Mouse (Mus musculus): Measurements from ENCODE around the gene 4930523C07Rik. TPM values are rescaled to one million over a fixed set of nuclear protein-coding genes. Genes with fewer than 3 reads are reported as not detected.
A peak's percentile ranks its signal among the peaks of the same experiment; 100 is the strongest.

4930523C07Rik gene
- polyA plus RNA-seq, 1 experiment from 2014 or later: 11.8 TPM

DNA sequence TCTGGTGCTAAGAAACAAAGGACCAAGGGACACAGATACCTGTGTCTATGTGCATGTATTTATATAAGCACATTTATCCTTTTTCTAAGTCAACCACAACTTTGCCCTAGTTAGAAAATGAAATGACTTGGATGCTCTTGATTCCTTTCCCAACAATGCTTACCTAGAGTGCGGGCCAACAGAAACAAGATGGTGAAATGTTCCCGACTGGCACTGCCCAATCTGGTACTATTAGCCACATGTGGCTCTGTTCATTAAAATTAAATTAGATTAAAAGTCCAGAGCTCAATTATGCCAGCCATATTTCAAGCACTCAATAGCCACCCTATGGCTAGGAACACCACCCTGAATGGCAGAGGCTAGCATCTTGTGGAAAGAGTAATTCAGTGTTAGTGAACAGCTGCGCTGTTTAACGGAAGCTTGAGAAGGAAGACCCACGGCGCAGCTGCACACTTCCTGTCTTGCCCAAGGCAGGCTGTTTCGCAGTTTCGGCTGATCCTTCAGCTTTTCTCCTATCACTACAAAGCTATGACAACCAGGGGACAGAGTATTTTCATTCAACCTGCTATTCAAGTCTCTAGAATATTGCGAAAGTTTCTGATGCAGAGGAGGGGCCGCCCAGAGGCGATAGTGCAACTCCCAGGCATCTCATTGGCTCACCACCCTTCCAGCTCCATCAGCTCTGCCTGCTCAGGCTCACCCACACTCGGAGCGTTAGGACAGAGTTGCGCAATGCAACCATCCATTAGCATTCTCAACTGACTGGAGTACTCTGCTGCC lies 34.9 kb downstream of the 4930523C07Rik start:
- 66% methylated on average over 14 of the region's 14 CpGs for WGBS
- no peak overlapping the region for H3K4me2 ChIP-seq (replicated peaks)
- H3K9ac ChIP-seq: no peak overlapping the region
- no peak overlapping the region for H3K4me3 ChIP-seq
- H3K36me3 ChIP-seq: no peaks in the 10 kb centered on the region
- H3K9me3 ChIP-seq: no peaks in the 10 kb centered on the region
- H3K4me1 ChIP-seq: no peaks in the 10 kb centered on the region
- 0 out of 2 replicates have a peak, but pooled peaks cover 5% of the 10 kb centered on the region for H3K27me3 ChIP-seq
- no peak overlapping the region for H3K27ac ChIP-seq
- ATAC-seq (ENCODE audit: low FRiP score, low read depth): no peak

DNA sequence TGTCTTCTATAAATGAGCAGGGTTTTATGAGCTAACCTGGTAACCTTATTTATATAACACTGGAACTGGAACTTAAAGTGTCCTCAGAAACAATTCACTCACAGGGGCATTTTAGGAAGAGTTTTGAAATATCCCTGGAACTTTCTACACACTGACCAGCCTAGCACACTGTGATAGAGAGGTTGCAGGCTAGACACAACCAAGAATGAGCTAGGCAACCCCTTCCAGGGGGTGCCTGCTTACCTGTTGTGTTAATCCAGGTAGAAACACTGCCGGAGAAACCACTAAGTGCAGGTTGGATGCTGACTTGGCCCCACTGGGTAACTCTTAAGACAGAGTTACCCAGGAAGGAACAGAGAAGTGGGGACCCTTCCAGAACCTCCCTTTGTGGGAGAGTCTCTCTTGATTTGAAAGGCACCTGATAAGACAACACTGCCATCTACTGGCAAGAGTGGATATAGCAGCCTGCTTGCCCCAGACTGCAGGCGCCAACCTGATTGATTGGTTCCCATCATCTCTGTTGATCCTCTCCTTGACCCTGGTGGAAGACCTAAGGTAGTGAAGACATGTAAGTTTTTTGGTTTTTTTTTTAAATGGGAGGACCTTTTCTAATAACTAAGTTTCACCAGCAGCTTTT lies 36.7 kb downstream of the 4930523C07Rik start:
- peak; percentile 62; the same call in 1 of the 2 replicates for ATAC-seq (ENCODE audit: low FRiP score, low read depth)
- no peak overlapping the region for H3K4me3 ChIP-seq
- H3K4me1 ChIP-seq: no peaks in the 10 kb centered on the region
- no peaks in the 10 kb centered on the region for H3K36me3 ChIP-seq
- no peak overlapping the region for H3K9ac ChIP-seq
- H3K27ac ChIP-seq: no peak overlapping the region
- 20% methylated on average over 2 of the region's 2 CpGs for WGBS
- no peaks in the 10 kb centered on the region for H3K9me3 ChIP-seq
- 0 out of 2 replicates have a peak, but pooled peaks cover 5% of the 10 kb centered on the region for H3K27me3 ChIP-seq
- H3K4me2 ChIP-seq (replicated peaks): no peak overlapping the region

DNA sequence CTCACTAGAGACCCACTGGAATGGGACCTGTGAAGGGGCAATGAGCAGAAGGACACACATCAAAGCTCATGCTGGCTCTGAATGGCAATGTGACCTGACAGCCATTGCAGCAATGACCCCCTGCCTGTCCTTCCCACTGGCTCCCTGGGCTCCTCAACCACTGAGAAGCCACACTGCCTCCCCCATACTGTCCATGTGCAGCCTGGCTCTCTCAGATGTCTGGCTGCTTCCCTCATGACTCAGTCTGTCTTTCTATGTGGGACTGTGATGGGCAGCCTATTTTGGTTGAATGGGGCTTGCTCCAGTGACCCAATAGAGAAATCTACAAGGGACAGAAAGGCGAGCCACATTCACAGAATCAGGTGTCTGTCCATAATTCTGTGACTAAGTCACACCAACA lies 38.5 kb downstream of the 4930523C07Rik start:
- H3K27ac ChIP-seq: no peak overlapping the region
- H3K9ac ChIP-seq: no peak overlapping the region
- H3K27me3 ChIP-seq: 0 out of 2 replicates have a peak, but pooled peaks cover 5% of the 10 kb centered on the region
- 83% methylated on average over 1 of the region's 1 CpGs for WGBS
- H3K4me3 ChIP-seq: no peak overlapping the region
- no peaks in the 10 kb centered on the region for H3K9me3 ChIP-seq
- H3K4me1 ChIP-seq: no peaks in the 10 kb centered on the region
- no peak overlapping the region for H3K4me2 ChIP-seq (replicated peaks)
- H3K36me3 ChIP-seq: no peaks in the 10 kb centered on the region
- ATAC-seq (ENCODE audit: low FRiP score, low read depth): no peak

DNA sequence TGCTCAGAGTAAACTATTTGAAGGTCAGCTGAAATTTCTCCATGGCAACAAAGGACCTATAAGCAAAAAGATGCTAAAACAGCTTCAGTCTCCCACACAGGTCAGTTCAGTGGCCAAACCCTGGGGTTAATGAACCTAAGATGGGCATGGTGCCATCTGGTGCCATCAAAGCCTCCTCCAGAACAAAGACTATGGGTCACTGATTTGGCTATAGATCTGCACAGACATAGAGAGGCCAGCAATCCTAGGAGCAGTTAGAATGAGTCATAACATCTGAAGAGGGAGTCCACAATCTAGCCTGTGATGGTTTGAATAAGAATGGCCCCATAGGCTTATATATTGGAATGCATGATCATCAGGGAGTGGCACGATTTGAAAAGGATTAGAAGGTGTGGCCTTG lies 40.1 kb downstream of the 4930523C07Rik start:
- Histone ChIP-seq H3K4me2 (replicated peaks) (no peak overlapping the region), H3K36me3 (no peaks in the 10 kb centered on the region), H3K9me3 (no peaks in the 10 kb centered on the region), H3K4me1 (no peaks in the 10 kb centered on the region), H3K4me3 (no peak overlapping the region), H3K9ac (no peak overlapping the region), H3K27me3 (0 out of 2 replicates have a peak, but pooled peaks cover 5% of the 10 kb centered on the region), H3K27ac (no peak overlapping the region)
- no peak for ATAC-seq (ENCODE audit: low FRiP score, low read depth)
- 85% methylated on average over 1 of the region's 1 CpGs for WGBS

DNA sequence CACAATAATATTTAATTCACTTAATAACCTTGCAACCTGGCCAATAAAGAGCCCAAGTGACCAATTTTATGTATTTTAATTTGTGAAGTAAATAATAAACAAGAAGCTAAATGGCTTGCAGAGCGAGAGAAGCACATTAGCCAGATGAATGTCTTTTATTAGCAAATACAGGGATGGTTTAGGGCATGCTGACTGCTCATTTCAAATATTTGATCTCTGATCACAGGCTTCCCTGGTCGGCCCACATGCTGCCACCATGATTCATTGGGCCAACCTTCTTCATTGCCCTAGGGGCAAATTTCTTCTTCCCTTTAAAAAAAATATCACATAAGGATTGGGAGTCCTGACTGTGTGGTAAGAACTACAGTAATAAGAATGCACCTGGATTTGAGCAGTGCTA lies 42.5 kb downstream of the 4930523C07Rik start:
- no peaks in the 10 kb centered on the region for H3K9me3 ChIP-seq
- no peak overlapping the region for H3K27ac ChIP-seq
- H3K9ac ChIP-seq: no peak overlapping the region
- WGBS: 53% methylated on average over 2 of the region's 2 CpGs
- no peaks in the 10 kb centered on the region for H3K36me3 ChIP-seq
- no peaks in the 10 kb centered on the region for H3K4me1 ChIP-seq
- no peak overlapping the region for H3K4me2 ChIP-seq (replicated peaks)
- no peak for ATAC-seq (ENCODE audit: low FRiP score, low read depth)
- 0 out of 2 replicates have a peak, but pooled peaks cover 2% of the 10 kb centered on the region for H3K27me3 ChIP-seq
- H3K4me3 ChIP-seq: no peak overlapping the region

DNA sequence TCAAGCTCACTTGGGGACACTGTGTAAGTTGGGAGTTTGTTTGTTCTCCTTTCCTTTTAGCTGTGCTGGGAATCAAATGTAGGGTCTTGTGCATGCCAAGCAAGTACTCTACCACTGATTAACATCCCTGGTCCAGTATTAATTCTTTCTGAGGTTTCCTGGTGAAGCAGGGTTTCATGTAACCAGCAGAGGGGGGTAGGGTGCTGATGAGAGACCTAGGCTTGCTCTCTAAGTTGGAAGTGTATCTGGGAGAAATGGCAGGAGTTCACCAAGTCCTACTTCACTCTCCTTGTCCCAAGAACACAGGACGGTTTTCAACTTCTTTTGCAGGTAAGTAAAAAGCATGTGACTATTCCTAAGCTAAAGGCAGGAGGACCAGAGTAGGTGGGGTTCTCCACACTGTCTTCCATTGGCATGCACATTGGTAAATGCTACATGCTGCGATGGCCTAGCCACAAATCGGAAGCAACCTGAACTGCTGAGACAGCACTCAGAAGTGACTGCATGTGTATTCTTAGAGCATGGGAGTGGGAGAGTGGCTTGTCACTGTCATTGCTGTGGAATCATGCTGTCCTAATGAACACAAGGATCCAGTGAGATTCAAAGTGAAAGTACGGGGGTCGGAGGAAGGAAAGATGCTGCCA lies 55.6 kb downstream of the 4930523C07Rik start:
- H3K4me1 ChIP-seq: no peaks in the 10 kb centered on the region
- H3K27ac ChIP-seq: no peak overlapping the region
- H3K9ac ChIP-seq: no peak overlapping the region
- H3K27me3 ChIP-seq: no peaks in the 10 kb centered on the region
- 88% methylated on average over 5 of the region's 5 CpGs for WGBS
- H3K9me3 ChIP-seq: no peaks in the 10 kb centered on the region
- H3K4me2 ChIP-seq (replicated peaks): no peak overlapping the region
- H3K36me3 ChIP-seq: no peaks in the 10 kb centered on the region
- ATAC-seq (ENCODE audit: low FRiP score, low read depth): no peak
- H3K4me3 ChIP-seq: no peak overlapping the region

DNA sequence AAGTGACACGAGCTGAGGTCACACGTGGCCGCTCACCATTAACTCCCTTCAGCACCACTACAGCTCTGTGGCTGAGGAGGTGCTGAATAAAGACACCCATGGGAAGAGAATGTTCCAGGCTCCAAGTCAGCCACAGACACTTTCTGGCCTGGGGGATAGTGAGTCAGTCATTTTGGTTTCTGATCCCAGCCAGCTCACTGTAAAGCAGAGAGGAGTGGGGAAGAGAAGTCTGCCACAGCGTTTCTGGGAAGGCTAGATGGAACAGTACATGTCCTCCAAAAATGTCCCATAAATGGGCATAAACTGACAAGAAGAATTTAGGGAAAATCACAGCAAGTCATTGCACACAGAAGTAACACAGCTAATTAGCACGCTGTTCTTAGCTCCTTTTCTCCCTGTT lies 56.8 kb downstream of the 4930523C07Rik start:
- H3K9ac ChIP-seq: no peak overlapping the region
- H3K4me1 ChIP-seq: no peaks in the 10 kb centered on the region
- no peak overlapping the region for H3K4me2 ChIP-seq (replicated peaks)
- H3K27me3 ChIP-seq: no peaks in the 10 kb centered on the region
- H3K27ac ChIP-seq: no peak overlapping the region
- no peaks in the 10 kb centered on the region for H3K9me3 ChIP-seq
- H3K4me3 ChIP-seq: no peak overlapping the region
- no peak for ATAC-seq (ENCODE audit: low FRiP score, low read depth)
- no peaks in the 10 kb centered on the region for H3K36me3 ChIP-seq
- WGBS: 75% methylated on average over 5 of the region's 5 CpGs

DNA sequence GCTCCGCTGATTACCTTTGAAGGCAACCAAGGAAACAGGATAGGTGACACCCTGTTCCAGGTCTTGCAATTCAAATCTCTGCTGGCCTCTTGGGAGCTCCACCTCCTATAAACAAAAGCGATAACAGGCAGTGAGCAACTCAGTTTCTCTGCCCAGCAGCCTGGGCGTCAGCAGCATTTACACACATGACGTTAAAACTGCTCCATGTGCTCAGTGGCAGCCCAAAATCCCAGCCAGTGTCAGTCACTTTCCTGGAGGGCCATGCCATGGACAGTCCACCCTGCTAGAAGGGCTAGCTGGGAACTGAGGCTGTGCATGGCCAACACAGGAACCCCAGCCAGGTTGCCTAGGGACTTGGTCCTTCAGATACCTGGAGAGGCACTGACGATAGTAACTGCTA lies 61.2 kb downstream of the 4930523C07Rik start:
- 74% methylated on average over 5 of the region's 5 CpGs for WGBS
- no peak overlapping the region for H3K4me2 ChIP-seq (replicated peaks)
- no peak for ATAC-seq (ENCODE audit: low FRiP score, low read depth)

DNA sequence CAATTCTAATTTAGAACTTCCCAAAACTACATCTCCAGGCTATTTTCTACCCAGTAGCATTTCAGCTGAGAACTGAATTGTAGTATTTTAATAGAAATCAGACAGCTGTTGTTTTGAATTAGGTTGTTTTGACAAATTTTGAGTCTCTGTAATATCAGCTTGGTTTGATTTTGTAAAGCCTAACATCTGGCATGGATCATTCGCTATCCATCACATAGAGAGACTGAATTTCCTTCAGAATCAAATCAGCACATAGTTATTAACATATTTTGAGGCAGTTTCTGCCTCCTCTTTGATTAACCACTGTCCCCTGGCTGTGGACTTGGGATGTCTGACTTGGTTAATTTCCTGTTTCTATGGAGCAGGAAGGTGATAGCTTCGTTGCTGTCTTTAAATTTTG lies 64.4 kb downstream of the 4930523C07Rik start:
- ATAC-seq (ENCODE audit: low FRiP score, low read depth): no peak
- no peaks in the 10 kb centered on the region for H3K27me3 ChIP-seq
- no peak overlapping the region for H3K27ac ChIP-seq
- H3K4me1 ChIP-seq: no peaks in the 10 kb centered on the region
- WGBS: 59% methylated on average over 2 of the region's 2 CpGs
- H3K9ac ChIP-seq: no peak overlapping the region
- H3K9me3 ChIP-seq: no peaks in the 10 kb centered on the region
- H3K4me2 ChIP-seq (replicated peaks): no peak overlapping the region
- H3K4me3 ChIP-seq: no peak overlapping the region
- H3K36me3 ChIP-seq: no peaks in the 10 kb centered on the region

More for the DNA sequence above, 61.2 kb downstream of the 4930523C07Rik start:
- Histone ChIP-seq H3K36me3 (no peaks in the 10 kb centered on the region), H3K27ac (no peak overlapping the region), H3K9me3 (no peaks in the 10 kb centered on the region), H3K4me1 (no peaks in the 10 kb centered on the region), H3K4me3 (no peak overlapping the region), H3K27me3 (no peaks in the 10 kb centered on the region), H3K9ac (no peak overlapping the region)

DNA sequence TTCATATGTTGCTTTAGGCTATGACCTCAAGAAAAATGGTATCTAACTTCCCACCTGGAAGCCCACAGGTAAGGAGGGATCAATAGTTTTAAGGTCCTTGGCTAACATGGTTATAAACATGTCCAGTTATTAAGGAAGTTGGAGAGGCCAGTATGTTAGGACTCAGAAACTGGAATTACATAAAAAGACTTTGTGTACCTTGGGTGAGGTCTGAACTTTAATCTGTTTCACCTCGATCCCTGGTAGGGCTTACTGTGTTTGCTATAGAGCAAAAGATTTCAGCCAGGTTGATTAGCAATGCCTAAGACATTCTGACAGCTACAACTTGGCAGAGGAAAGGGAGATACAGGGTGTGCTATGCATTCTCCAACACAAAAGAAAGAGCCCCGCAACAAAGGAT lies 79.8 kb downstream of the 4930523C07Rik start:
- Histone ChIP-seq H3K4me3 (no peak overlapping the region), H3K27me3 (no peaks in the 10 kb centered on the region), H3K9me3 (no peaks in the 10 kb centered on the region), H3K4me2 (replicated peaks) (no peak overlapping the region), H3K4me1 (no peaks in the 10 kb centered on the region), H3K27ac (no peak overlapping the region), H3K9ac (no peak overlapping the region), H3K36me3 (no peaks in the 10 kb centered on the region)
- WGBS: 86% methylated on average over 2 of the region's 2 CpGs
- no peak for ATAC-seq (ENCODE audit: low FRiP score, low read depth)
